Mouse (Mus musculus): ENCODE results near the gene Guk1. TPM values are rescaled to one million over a fixed set of nuclear protein-coding genes. Genes with fewer than 3 reads are reported as not detected.

Gene Guk1
- polyA plus RNA-seq, 1 experiment from 2014 or later: 248 TPM

DNA sequence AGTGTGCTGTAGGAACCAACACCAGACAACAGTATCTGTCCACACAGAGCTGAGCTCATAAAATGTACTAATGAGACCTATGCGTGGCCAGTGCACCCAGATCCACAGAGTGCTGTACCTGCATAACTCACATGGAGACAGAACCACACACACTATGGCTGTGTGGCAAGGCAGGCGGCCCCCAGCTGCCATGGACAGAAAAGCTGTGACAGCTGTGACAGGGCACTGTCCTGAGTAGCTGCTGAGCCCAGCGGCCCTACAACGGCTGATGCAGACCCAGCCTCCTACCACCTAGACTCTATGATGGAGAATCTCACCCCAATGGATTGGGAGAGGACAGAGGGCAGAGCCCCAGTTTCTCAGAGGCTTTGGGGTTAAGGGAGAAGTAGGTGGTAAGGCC, 32.5 kb downstream of the Guk1 start:
- Histone ChIP-seq H3K4me2 (replicated peaks) (no peak overlapping the region), H3K9ac (no peak overlapping the region), H3K9me3 (ENCODE audit: control insufficient read depth, low read length) (no peaks in the 10 kb centered on the region), H3K27me3 (ENCODE audit: control insufficient read depth, insufficient read depth, low read length) (no peaks in the 10 kb centered on the region), H3K27ac (no peak overlapping the region), H3K36me3 (replicated peaks; ENCODE audit: control insufficient read depth, insufficient read depth) (peaks cover 29% of the 10 kb centered on the region), H3K4me3 (replicated peaks; ENCODE audit: low read length) (no peak overlapping the region), H3K4me1 (replicated peaks; ENCODE audit: control insufficient read depth, insufficient read depth, low read length) (peaks cover 16% of the 10 kb centered on the region)
- ATAC-seq (ENCODE audit: low FRiP score): no peak
- no peak for DNase-seq (ENCODE audit: low spot score)
- 89% methylated on average over 4 of the region's 4 CpGs for WGBS

DNA sequence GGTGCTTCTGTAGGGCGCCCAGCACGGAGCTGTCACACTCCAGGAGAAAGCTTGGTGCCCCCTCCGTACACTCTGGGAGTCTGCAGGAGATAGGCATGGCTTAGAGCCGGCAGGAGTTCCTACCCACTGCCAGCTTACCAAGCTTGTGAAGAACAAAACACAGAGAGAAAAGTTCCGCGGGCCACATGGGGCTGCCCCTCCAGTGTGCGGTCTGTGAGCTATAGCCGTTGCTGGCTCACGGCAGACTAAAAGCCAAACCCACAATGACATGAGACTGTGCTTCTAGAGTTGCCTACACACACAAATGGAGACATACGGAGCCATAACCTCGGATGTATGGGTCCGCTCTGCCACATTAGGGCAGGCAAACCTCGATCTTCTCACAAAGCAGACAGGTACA, 32.9 kb downstream of the Guk1 start:
- H3K4me1 ChIP-seq (replicated peaks; ENCODE audit: control insufficient read depth, insufficient read depth, low read length): peaks cover 14% of the 10 kb centered on the region
- H3K27ac ChIP-seq: no peak overlapping the region
- peaks cover 29% of the 10 kb centered on the region for H3K36me3 ChIP-seq (replicated peaks; ENCODE audit: control insufficient read depth, insufficient read depth)
- no peak overlapping the region for H3K9ac ChIP-seq
- no peak overlapping the region for H3K4me2 ChIP-seq (replicated peaks)
- H3K9me3 ChIP-seq (ENCODE audit: control insufficient read depth, low read length): no peaks in the 10 kb centered on the region
- ATAC-seq (ENCODE audit: low FRiP score) (no peak), DNase-seq (ENCODE audit: low spot score) (no peak)
- no peak overlapping the region for H3K4me3 ChIP-seq (replicated peaks; ENCODE audit: low read length)
- WGBS: 94% methylated on average over 13 of the region's 13 CpGs
- H3K27me3 ChIP-seq (ENCODE audit: control insufficient read depth, insufficient read depth, low read length): no peaks in the 10 kb centered on the region

DNA sequence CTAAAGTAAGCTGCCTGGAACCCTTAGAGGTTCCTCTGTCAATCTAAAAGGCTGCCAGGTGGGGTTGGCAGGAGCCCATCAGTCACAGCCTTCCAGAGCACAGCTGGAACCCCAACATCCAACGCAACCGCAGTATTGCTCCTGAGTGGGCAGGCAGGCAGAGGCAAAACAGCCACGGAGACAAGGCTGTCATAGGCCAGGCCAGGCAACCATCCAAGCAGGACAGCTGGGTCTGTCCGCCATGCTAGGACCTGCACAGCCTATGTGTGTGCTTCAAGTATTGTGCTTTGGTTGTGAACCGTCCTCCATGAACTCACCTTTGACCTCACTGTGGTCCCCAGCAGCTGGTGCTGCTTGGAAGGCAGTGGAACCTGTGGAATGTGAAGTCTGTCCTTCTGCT, 36.1 kb downstream of the Guk1 start:
- Histone ChIP-seq H3K27me3 (ENCODE audit: control insufficient read depth, insufficient read depth, low read length) (no peaks in the 10 kb centered on the region), H3K4me2 (replicated peaks) (no peak overlapping the region), H3K9me3 (ENCODE audit: control insufficient read depth, low read length) (no peaks in the 10 kb centered on the region), H3K27ac (no peak overlapping the region), H3K9ac (no peak overlapping the region), H3K36me3 (replicated peaks; ENCODE audit: control insufficient read depth, insufficient read depth) (peaks cover 26% of the 10 kb centered on the region), H3K4me3 (replicated peaks; ENCODE audit: low read length) (no peak overlapping the region), H3K4me1 (replicated peaks; ENCODE audit: control insufficient read depth, insufficient read depth, low read length) (no peaks in the 10 kb centered on the region)
- WGBS: 84% methylated on average over 5 of the region's 5 CpGs
- DNase-seq (ENCODE audit: low spot score) (no peak), ATAC-seq (ENCODE audit: low FRiP score) (no peak)

GRCm38 (mm10) chr11:59154220-59154619, 37.8 kb downstream of the Guk1 start:
- no peak overlapping the region for H3K9ac ChIP-seq
- no peaks in the 10 kb centered on the region for H3K27me3 ChIP-seq (ENCODE audit: control insufficient read depth, insufficient read depth, low read length)
- no peak overlapping the region for H3K4me2 ChIP-seq (replicated peaks)
- peaks cover 25% of the 10 kb centered on the region for H3K36me3 ChIP-seq (replicated peaks; ENCODE audit: control insufficient read depth, insufficient read depth)
- H3K9me3 ChIP-seq (ENCODE audit: control insufficient read depth, low read length): no peaks in the 10 kb centered on the region
- no peak for DNase-seq (ENCODE audit: low spot score)
- H3K27ac ChIP-seq: no peak overlapping the region
- no peaks in the 10 kb centered on the region for H3K4me1 ChIP-seq (replicated peaks; ENCODE audit: control insufficient read depth, insufficient read depth, low read length)
- 93% methylated on average over 7 of the region's 7 CpGs for WGBS
- no peak for ATAC-seq (ENCODE audit: low FRiP score)
- H3K4me3 ChIP-seq (replicated peaks; ENCODE audit: low read length): no peak overlapping the region

GRCm38 (mm10) chr11:59151729-59152128, 40.3 kb downstream of the Guk1 start:
- WGBS: 22% methylated on average over 3 of the region's 3 CpGs
- no peak overlapping the region for H3K9ac ChIP-seq
- no peaks in the 10 kb centered on the region for H3K9me3 ChIP-seq (ENCODE audit: control insufficient read depth, low read length)
- no peak overlapping the region for H3K4me2 ChIP-seq (replicated peaks)
- DNase-seq (ENCODE audit: low spot score): no peak
- no peak overlapping the region for H3K4me3 ChIP-seq (replicated peaks; ENCODE audit: low read length)
- H3K27me3 ChIP-seq (ENCODE audit: control insufficient read depth, insufficient read depth, low read length): no peaks in the 10 kb centered on the region
- no peak for ATAC-seq (ENCODE audit: low FRiP score)
- H3K27ac ChIP-seq: no peak overlapping the region
- no peaks in the 10 kb centered on the region for H3K4me1 ChIP-seq (replicated peaks; ENCODE audit: control insufficient read depth, insufficient read depth, low read length)
- H3K36me3 ChIP-seq (replicated peaks; ENCODE audit: control insufficient read depth, insufficient read depth): peaks cover 6% of the 10 kb centered on the region

- DNase-seq (ENCODE audit: low spot score) (no peak), ATAC-seq (ENCODE audit: low FRiP score) (no peak)
- Histone ChIP-seq H3K4me1 (replicated peaks; ENCODE audit: control insufficient read depth, insufficient read depth, low read length) (no peaks in the 10 kb centered on the region), H3K4me2 (replicated peaks) (no peak overlapping the region), H3K27ac (no peak overlapping the region), H3K27me3 (ENCODE audit: control insufficient read depth, insufficient read depth, low read length) (no peaks in the 10 kb centered on the region), H3K36me3 (replicated peaks; ENCODE audit: control insufficient read depth, insufficient read depth) (no peaks in the 10 kb centered on the region), H3K4me3 (replicated peaks; ENCODE audit: low read length) (no peak overlapping the region), H3K9ac (no peak overlapping the region), H3K9me3 (ENCODE audit: control insufficient read depth, low read length) (no peaks in the 10 kb centered on the region)
- 64% methylated on average over 3 of the region's 3 CpGs for WGBS
These were observed 42.7 kb downstream of the Guk1 start for GRCm38 (mm10) chr11:59149302-59149701.

DNA sequence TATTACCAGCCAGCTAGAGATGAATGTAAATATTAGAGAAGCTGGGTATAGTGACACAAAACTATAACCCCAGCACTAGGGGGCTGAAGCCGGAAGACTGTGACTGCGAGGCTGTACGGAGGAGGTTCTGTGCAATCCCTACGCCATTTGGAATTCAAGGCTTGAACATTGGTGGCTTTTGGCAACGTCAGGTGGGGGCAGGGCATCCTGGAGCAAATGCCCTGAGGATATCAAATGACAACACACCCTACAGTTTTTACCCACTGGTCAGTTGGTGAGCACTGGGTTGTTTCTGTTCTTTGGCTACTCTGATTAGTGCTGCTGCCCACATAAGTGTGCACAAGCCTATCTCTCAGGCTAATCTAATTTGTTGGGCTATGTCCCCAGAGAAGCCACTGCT, 49.0 kb downstream of the Guk1 start:
- no peaks in the 10 kb centered on the region for H3K27me3 ChIP-seq (ENCODE audit: control insufficient read depth, insufficient read depth, low read length)
- no peak for ATAC-seq (ENCODE audit: low FRiP score)

GRCm38 (mm10) chr11:59141772-59142370, 50.1 kb downstream of the Guk1 start:
- no peaks in the 10 kb centered on the region for H3K4me1 ChIP-seq (replicated peaks; ENCODE audit: control insufficient read depth, insufficient read depth, low read length)
- peaks cover 10% of the 10 kb centered on the region for H3K27me3 ChIP-seq (ENCODE audit: control insufficient read depth, insufficient read depth, low read length)
- H3K36me3 ChIP-seq (replicated peaks; ENCODE audit: control insufficient read depth, insufficient read depth): no peaks in the 10 kb centered on the region
- no peaks in the 10 kb centered on the region for H3K9me3 ChIP-seq (ENCODE audit: control insufficient read depth, low read length)
- ATAC-seq (ENCODE audit: low FRiP score) (no peak), DNase-seq (ENCODE audit: low spot score) (no peak)
- no peak overlapping the region for H3K4me3 ChIP-seq (replicated peaks; ENCODE audit: low read length)
- 9% methylated on average over 14 of the region's 14 CpGs for WGBS
- no peak overlapping the region for H3K9ac ChIP-seq
- H3K27ac ChIP-seq: no peak overlapping the region
- H3K4me2 ChIP-seq (replicated peaks): no peak overlapping the region; the same call in 1 of the 2 replicates

More for the DNA sequence above, 49.0 kb downstream of the Guk1 start:
- Histone ChIP-seq H3K9me3 (ENCODE audit: control insufficient read depth, low read length) (no peaks in the 10 kb centered on the region), H3K4me2 (replicated peaks) (no peak overlapping the region), H3K36me3 (replicated peaks; ENCODE audit: control insufficient read depth, insufficient read depth) (no peaks in the 10 kb centered on the region), H3K9ac (no peak overlapping the region), H3K4me1 (replicated peaks; ENCODE audit: control insufficient read depth, insufficient read depth, low read length) (no peaks in the 10 kb centered on the region), H3K27ac (no peak overlapping the region), H3K4me3 (replicated peaks; ENCODE audit: low read length) (no peak overlapping the region)
- DNase-seq (ENCODE audit: low spot score): no peak
- WGBS: 82% methylated on average over 5 of the region's 5 CpGs

GRCm38 (mm10) chr11:59138537-59139486, 53.2 kb downstream of the Guk1 start:
- H3K9ac ChIP-seq: no peak overlapping the region
- no peak for ATAC-seq (ENCODE audit: low FRiP score)
- H3K27ac ChIP-seq: no peak overlapping the region
- H3K4me2 ChIP-seq (replicated peaks): no peak overlapping the region
- no peaks in the 10 kb centered on the region for H3K4me1 ChIP-seq (replicated peaks; ENCODE audit: control insufficient read depth, insufficient read depth, low read length)
- H3K4me3 ChIP-seq (replicated peaks; ENCODE audit: low read length): no peak overlapping the region
- H3K27me3 ChIP-seq (ENCODE audit: control insufficient read depth, insufficient read depth, low read length): peaks cover 40% of the 10 kb centered on the region
- WGBS: 74% methylated on average over 19 of the region's 19 CpGs
- DNase-seq (ENCODE audit: low spot score): no peak
- no peaks in the 10 kb centered on the region for H3K9me3 ChIP-seq (ENCODE audit: control insufficient read depth, low read length)
- no peaks in the 10 kb centered on the region for H3K36me3 ChIP-seq (replicated peaks; ENCODE audit: control insufficient read depth, insufficient read depth)

Data from hindbrain, embryonic 14.5 days (tissue).